Comparison of ENCODE assay signal across 23 mouse cellular contexts in the genomic region with DNA sequence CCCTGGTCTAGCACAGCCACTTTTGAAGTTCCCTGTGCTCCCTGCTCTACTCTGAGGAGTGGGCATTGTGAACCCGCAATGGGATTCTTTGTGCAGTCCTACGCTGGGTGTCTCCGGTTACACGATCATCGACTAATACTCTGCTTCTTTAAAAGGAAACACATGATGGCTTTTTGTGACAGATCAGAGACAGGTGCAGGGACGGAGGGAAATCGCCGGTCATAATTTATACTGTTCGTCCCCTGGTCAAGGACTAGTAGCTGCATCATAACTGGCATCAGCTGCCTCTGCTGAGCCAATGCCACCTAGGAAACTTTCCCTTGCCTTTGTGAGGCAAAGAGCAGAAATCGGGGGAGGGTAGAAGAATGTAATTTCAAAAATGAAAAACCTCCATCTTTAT. TPM values are rescaled to one million over a fixed set of nuclear protein-coding genes. Genes with fewer than 3 reads are reported as not detected.
DNase-seq lines count a peak whose midpoint lies in the region; ATAC-seq and TF ChIP-seq lines count a peak whose summit lies in the region.
"Had no signal": no experiment of that assay in that cellular context is flagged by ENCODE, and none has a peak within 500 bp of the region (broad histone marks: within the 10 kb centered on the region; RNA-seq: fewer than 3 reads in every experiment).

No protein-coding gene starts in this region.

- TF ChIP-seq CTCF in gastrocnemius, adult 2 months (IDR thresholded peaks at IDR 0.05) = no peak

- no peaks in the 10 kb centered on the region for H3K9me3 ChIP-seq in limb, embryonic 13.5 days
- H3K9me3 ChIP-seq in limb, embryonic 10.5 days (replicated peaks) = no peaks in the 10 kb centered on the region
- H3K9me3 ChIP-seq: embryonic facial prominence, embryonic 12.5 days; hindbrain, embryonic 12.5 days; liver, embryonic 13.5 days; lung, embryonic 15.5 days; midbrain, embryonic 13.5 days; neural tube, embryonic 15.5 days had no signal

- intact Hi-C loops in gastrocnemius, adult 2 months (cut with DNase I) = no loop called here
- intact Hi-C loops in gastrocnemius, postnatal 14 days (cut with DNase I; ENCODE audit: low total_unique reads) = no loop called here

- no peak overlapping the region for H3K9ac ChIP-seq in limb, embryonic 13.5 days
- H3K9ac ChIP-seq: embryonic facial prominence, embryonic 12.5 days; forebrain, postnatal 0 days; hindbrain, embryonic 12.5 days; liver, embryonic 13.5 days; lung, embryonic 15.5 days; midbrain, embryonic 13.5 days; neural tube, embryonic 15.5 days had no signal

- no peaks in the 10 kb centered on the region for H3K36me3 ChIP-seq in limb, embryonic 13.5 days
- H3K36me3 ChIP-seq in limb, embryonic 10.5 days = no peaks in the 10 kb centered on the region
- H3K36me3 ChIP-seq: embryonic facial prominence, embryonic 12.5 days; hindbrain, embryonic 12.5 days; liver, embryonic 13.5 days; lung, embryonic 15.5 days; midbrain, embryonic 13.5 days; neural tube, embryonic 15.5 days had no signal

- peak; percentile 60 for DNase-seq in gastrocnemius, adult 2 months
- DNase-seq in gastrocnemius, postnatal 14 days = no peak
- DNase-seq in limb, embryonic 10.5 days (ENCODE audit: low spot score) = no peak
- DNase-seq in heart, postnatal 4 days = peak; percentile 49
- no peak for DNase-seq in spleen, postnatal 4 days (ENCODE audit: low spot score in 2 of 2)
- DNase-seq in urinary bladder, postnatal 10 days (ENCODE audit: low spot score) = no peak
- DNase-seq: cerebellum, adult 18-20 months; cerebellum, postnatal 36 days; forebrain, postnatal 0 days; kidney, postnatal 4 days; liver, embryonic 13.5 days; thymus, postnatal 36 days had no signal

- H3K4me3 ChIP-seq in gastrocnemius, adult 2 months = peak overlapping the region; percentile 75
- peak overlapping the region; percentile 12; the same call in 1 of the 2 replicates for H3K4me3 ChIP-seq in limb, embryonic 13.5 days
- H3K4me3 ChIP-seq in limb, embryonic 10.5 days = no peak overlapping the region
- H3K4me3 ChIP-seq: embryonic facial prominence, embryonic 12.5 days; hindbrain, embryonic 12.5 days; liver, embryonic 13.5 days; lung, embryonic 15.5 days; midbrain, embryonic 13.5 days; neural tube, embryonic 15.5 days had no signal

- WGBS in limb, embryonic 13.5 days = 58% methylated on average over 10 of the region's 10 CpGs
- 82% methylated on average over 10 of the region's 10 CpGs for WGBS in limb, embryonic 10.5 days

- no peaks in the 10 kb centered on the region; the same call in 1 of the 2 replicates for H3K27me3 ChIP-seq in limb, embryonic 13.5 days
- H3K27me3 ChIP-seq in limb, embryonic 10.5 days (ENCODE audit: low read depth, poor library complexity, severe bottlenecking) = no peaks in the 10 kb centered on the region
- H3K27me3 ChIP-seq: embryonic facial prominence, embryonic 12.5 days; hindbrain, embryonic 12.5 days; liver, embryonic 13.5 days; lung, embryonic 15.5 days; midbrain, embryonic 13.5 days; neural tube, embryonic 15.5 days; Patski had no signal

- H3K4me2 ChIP-seq in limb, embryonic 13.5 days (replicated peaks) = no peak overlapping the region
- H3K4me2 ChIP-seq: embryonic facial prominence, embryonic 12.5 days; hindbrain, embryonic 12.5 days; liver, embryonic 13.5 days; lung, embryonic 15.5 days; midbrain, embryonic 13.5 days; neural tube, embryonic 15.5 days had no signal

- H3K4me1 ChIP-seq in limb, embryonic 13.5 days = peaks cover 20% of the 10 kb centered on the region
- no peaks in the 10 kb centered on the region for H3K4me1 ChIP-seq in limb, embryonic 10.5 days
- H3K4me1 ChIP-seq: embryonic facial prominence, embryonic 12.5 days; hindbrain, embryonic 12.5 days; liver, embryonic 13.5 days; lung, embryonic 15.5 days; midbrain, embryonic 13.5 days; neural tube, embryonic 15.5 days had no signal

- peak overlapping the region; percentile 93 for H3K27ac ChIP-seq in gastrocnemius, adult 2 months
- no peak overlapping the region for H3K27ac ChIP-seq in limb, embryonic 13.5 days
- no peak overlapping the region for H3K27ac ChIP-seq in limb, embryonic 10.5 days
- H3K27ac ChIP-seq: embryonic facial prominence, embryonic 12.5 days; hindbrain, embryonic 12.5 days; liver, embryonic 13.5 days; lung, embryonic 15.5 days; midbrain, embryonic 13.5 days; neural tube, embryonic 15.5 days had no signal

- ATAC-seq in limb, embryonic 13.5 days (ENCODE audit: low FRiP score, low read depth) = peak; percentile 67
- ATAC-seq: activated CD4-positive, CD25-positive, alpha-beta regulatory T cell, adult 4 months; forebrain, postnatal 0 days; inflammation-experienced regulatory T-cells, adult 6 months; midbrain, embryonic 13.5 days; Patski had no signal

RNA-seq across cellular contexts. Expression of a gene that starts 7.4 kb away (rescaled TPM):
- 1,000 to 10,000 TPM in 1 of 2 experiments, 100 to 1,000 TPM in 1; 466 to 1,631 TPM for total RNA-seq in gastrocnemius, adult 2 months (2021)
- total RNA-seq in gastrocnemius, postnatal 14 days (2021) = 100 to 1,000 TPM; 102 to 239 TPM
- polyA plus RNA-seq in limb, embryonic 13.5 days (2015; fragmentation: Nextera tagmentation; extraction: Ambion mirVana) = 4.7 and 5.1 TPM in 2 replicates
- 0.13 and 0.26 TPM in 2 replicates for polyA plus RNA-seq in limb, embryonic 10.5 days (2016; fragmentation: Nextera tagmentation; extraction: Ambion mirVana)
- 10 to 100 TPM; 55.6 to 59.7 TPM for total RNA-seq in heart, postnatal 4 days (2021)
- polyA plus RNA-seq: activated CD4-positive, CD25-positive, alpha-beta regulatory T cell, adult 4 months; inflammation-experienced regulatory T-cells, adult 6 months had no signal

RNA-seq across cellular contexts. Expression of a gene that starts 25.5 kb away (rescaled TPM):
- total RNA-seq in gastrocnemius, adult 2 months (2021) = 1 to 10 TPM; 5.2 to 8.5 TPM
- total RNA-seq in gastrocnemius, postnatal 14 days (2021) = 10 to 100 TPM in 1 of 2 experiments, 1 to 10 TPM in 1; 9.5 to 11.1 TPM
- 23.7 and 24.1 TPM in 2 replicates for polyA plus RNA-seq in limb, embryonic 13.5 days (2015; fragmentation: Nextera tagmentation; extraction: Ambion mirVana)
- 14.8 and 20.6 TPM in 2 replicates for polyA plus RNA-seq in limb, embryonic 10.5 days (2016; fragmentation: Nextera tagmentation; extraction: Ambion mirVana)
- total RNA-seq in heart, postnatal 4 days (2021) = 10 to 100 TPM; 25.4 to 29.8 TPM

RNA-seq across cellular contexts. Expression of a gene that starts 26.3 kb away (rescaled TPM):
- total RNA-seq in gastrocnemius, adult 2 months (2021) = not detected
- total RNA-seq in gastrocnemius, postnatal 14 days (2021) = not detected
- polyA plus RNA-seq in limb, embryonic 13.5 days (2015; fragmentation: Nextera tagmentation; extraction: Ambion mirVana) = not detected in 2 replicates
- not detected in 2 replicates for polyA plus RNA-seq in limb, embryonic 10.5 days (2016; fragmentation: Nextera tagmentation; extraction: Ambion mirVana)
- not detected for total RNA-seq in heart, postnatal 4 days (2021)
- total RNA-seq: forebrain, postnatal 0 days; gastrocnemius, adult 8-10 months had no signal
- polyA plus RNA-seq: activated CD4-positive, CD25-positive, alpha-beta regulatory T cell, adult 4 months; embryonic facial prominence, embryonic 12.5 days; forebrain, postnatal 0 days; hindbrain, embryonic 12.5 days; inflammation-experienced regulatory T-cells, adult 6 months; kidney, embryonic 14.5 days; liver, embryonic 13.5 days; lung, embryonic 15.5 days; midbrain, embryonic 13.5 days; neural tube, embryonic 15.5 days; Patski had no signal

Comparison
In these comparisons a context has a peak if more than half of its experiments do, and no peak if none do; other contexts are left out.
1. DNase-seq: peak in gastrocnemius, adult 2 months (single experiment) and heart, postnatal 4 days (single experiment); none in gastrocnemius, postnatal 14 days (single experiment), limb, embryonic 10.5 days (single experiment), spleen, postnatal 4 days (0 of 2) and urinary bladder, postnatal 10 days (single experiment).